Comparison of ENCODE assay signal across 8 mouse cellular contexts in the genomic region with DNA sequence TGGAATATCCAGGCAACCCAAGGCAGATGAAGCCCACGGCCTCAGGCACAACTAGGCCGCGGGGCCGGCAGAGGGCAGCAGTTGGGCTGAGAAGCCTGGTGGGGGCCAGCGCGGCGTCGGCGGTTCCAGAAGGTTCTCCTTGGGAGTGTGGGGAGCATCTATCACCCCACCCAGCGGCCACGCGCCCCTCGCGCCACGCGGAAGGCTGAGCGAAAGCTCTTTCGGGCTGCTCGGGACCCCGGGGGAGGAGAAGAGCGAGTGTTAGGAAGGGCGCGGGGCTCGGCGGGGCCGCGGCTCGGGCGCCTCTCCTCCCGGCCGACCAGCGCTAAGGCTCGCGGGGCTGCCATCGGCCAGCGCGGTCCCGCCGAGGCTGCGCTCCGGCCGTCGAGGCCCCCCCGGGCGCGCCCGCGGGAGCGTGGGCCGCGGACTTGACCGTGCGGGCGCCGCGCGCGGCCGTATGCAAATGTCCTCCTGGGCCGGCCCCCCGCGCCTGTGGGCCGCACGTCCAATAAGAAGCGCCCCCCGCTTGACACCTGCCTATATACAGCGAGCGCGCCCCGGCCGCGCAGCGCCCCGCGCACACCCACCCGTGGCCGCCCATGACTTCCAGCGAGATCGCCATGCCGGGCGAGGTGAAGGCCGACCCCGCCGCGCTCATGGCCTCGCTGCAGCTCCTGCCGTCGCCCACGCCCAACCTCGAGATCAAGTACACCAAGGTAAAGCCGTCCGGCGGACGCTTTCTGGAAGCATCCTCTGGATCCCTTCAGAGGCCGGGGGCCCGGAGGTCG. TPM values are rescaled to one million over a fixed set of nuclear protein-coding genes. Genes with fewer than 3 reads are reported as not detected.
DNase-seq lines count a peak whose midpoint lies in the region; ATAC-seq lines count a peak whose summit lies in the region.

Gene Aldh1a2 (plus strand): TSS at position 542 of the 788 bp plus-strand sequence.

- H3K9ac ChIP-seq in heart, embryonic 16.5 days (ENCODE audit: low read length): peak within 1 kb of the TSS; percentile 45; the same call in 1 of the 2 replicates

- WGBS in heart, embryonic 16.5 days: 1% methylated on average over 67 of the region's 97 CpGs

- peak; percentile 52 for DNase-seq in right cerebral cortex, postnatal 14 days
- no peak for DNase-seq in right cerebral cortex, postnatal 36 days (ENCODE audit: low spot score in 2 of 2)
- DNase-seq in kidney, postnatal 14 days: peak; percentile 81
- peak; percentile 75 for DNase-seq in lung, postnatal 36 days
- peak; percentile 75 for DNase-seq in retina, postnatal 1 day
- DNase-seq in urinary bladder, postnatal 36 days (ENCODE audit: low spot score in 2 of 2): peak; percentile 52 to 55

- H3K9me3 ChIP-seq in heart, embryonic 16.5 days (replicated peaks; ENCODE audit: control insufficient read depth, low read length): no peaks in the 10 kb centered on the region

- H3K4me1 ChIP-seq in heart, embryonic 16.5 days (ENCODE audit: control insufficient read depth, insufficient read depth, low read length): no peaks in the 10 kb centered on the region

- peak within 1 kb of the TSS; percentile 68 for H3K4me2 ChIP-seq in heart, embryonic 16.5 days (ENCODE audit: low read depth, low read length)

- ATAC-seq in erythroid progenitor cell, adult 5-6 weeks (replicated peaks; ENCODE audit: low FRiP score, poor library complexity, severe bottlenecking): 0 out of 2 replicates have a peak, but pooled peaks have one; percentile 19
- ATAC-seq in heart, embryonic 16.5 days (replicated peaks; ENCODE audit: extremely low read depth, insufficient read depth, low FRiP score): peak; percentile 82

- H3K27me3 ChIP-seq in heart, embryonic 16.5 days (ENCODE audit: control insufficient read depth, insufficient read depth, low read length): peaks cover 43% of the 10 kb centered on the region

- no peaks in the 10 kb centered on the region for H3K36me3 ChIP-seq in heart, embryonic 16.5 days (ENCODE audit: control insufficient read depth, insufficient read depth)

- H3K4me3 ChIP-seq in heart, embryonic 16.5 days (ENCODE audit: low read length): peak within 1 kb of the TSS; percentile 49

- H3K27ac ChIP-seq in heart, embryonic 16.5 days (ENCODE audit: low read length): no peak within 1 kb of the TSS

RNA-seq across cellular contexts. Expression of gene Aldh1a2, which starts in this region (rescaled TPM):
- not detected in 2 replicates for total RNA-seq in erythroid progenitor cell, adult 5-6 weeks (2015; ENCODE audit: low replicate concordance)
- 0.26 TPM in 1 of 2 replicates, not detected in the other for total RNA-seq in erythroid progenitor cell, adult 5-6 weeks (2017; ENCODE audit: low replicate concordance)
- 24.7 and 26.7 TPM in 2 replicates for polyA plus RNA-seq in heart, embryonic 16.5 days (2015; fragmentation: Nextera tagmentation; extraction: Ambion mirVana)

Comparison
In these comparisons a context has a peak if more than half of its experiments do, and no peak if none do; other contexts are left out.
1. DNase-seq: peak in right cerebral cortex, postnatal 14 days (single experiment), kidney, postnatal 14 days (single experiment), lung, postnatal 36 days (single experiment), retina, postnatal 1 day (single experiment) and urinary bladder, postnatal 36 days (2 of 2); none in right cerebral cortex, postnatal 36 days (0 of 2).
2. Peak in ATAC-seq in erythroid progenitor cell, adult 5-6 weeks; RNA of the gene not detected or under 1 TPM.